Mouse (Mus musculus) lung, postnatal 0 days (tissue): ENCODE measurements around the gene Rdh16f1.

Source experiments
- CTCF ChIP-seq: IDR thresholded peaks from 2 replicates; pipeline ENCODE4 v1.5.1; 2016; ENCODE audit warnings: antibody characterized with exemption, mild to moderate bottlenecking
- EP300 ChIP-seq: IDR thresholded peaks from 2 replicates; pipeline ENCODE4 v1.6.1; 2016; ENCODE audit warnings: antibody characterized with exemption, mild to moderate bottlenecking, control low read depth

- no peak for TF ChIP-seq CTCF
- no peak for TF ChIP-seq EP300
Observed at GRCm38 (mm10) chr10:127759181-127760110, at the start of gene Rdh16f1, which contains the start of gene Rdh1.
